Mouse (Mus musculus) kidney, adult 2 months (tissue): Measurements from ENCODE around the gene Gm20738. TPM values are rescaled to one million over a fixed set of nuclear protein-coding genes. Genes with fewer than 3 reads are reported as not detected.
"Not testable (repeated sequence)": the region's sequence is repeated elsewhere in the genome, so short reads cannot be mapped to it uniquely, and the experiment has no call there.

ENCODE experiments used
- DNase-seq: peaks from one replicate; pipeline ENCODE4 v3.0.0; 2021
- H3K27ac ChIP-seq: fragments of 200-500 bp; 2 replicates; pipeline ENCODE4 v1.5.1; 2012; ENCODE audit warnings: low read depth, low read length, control low read depth, inconsistent platforms; ENCODE audit not compliant: insufficient read depth
- H3K27me3 ChIP-seq: fragments of 200-500 bp; replicated peaks from 2 replicates; pipeline ENCODE4 v1.6.1; 2012; ENCODE audit warnings: mild to moderate bottlenecking, moderate library complexity, low read length, inconsistent platforms; ENCODE audit not compliant: control insufficient read depth, insufficient read depth
- H3K36me3 ChIP-seq: fragments of 200-500 bp; 2 replicates; pipeline ENCODE4 v1.6.1; 2012; ENCODE audit warnings: mild to moderate bottlenecking, moderate library complexity, low read length, inconsistent platforms; ENCODE audit not compliant: control insufficient read depth, insufficient read depth
- H3K4me1 ChIP-seq: fragments of 200-500 bp; 2 replicates; pipeline ENCODE4 v1.6.1; 2011; ENCODE audit warnings: low read length; ENCODE audit not compliant: control insufficient read depth, insufficient read depth
- H3K4me3 ChIP-seq: fragments of 200-500 bp; 2 replicates; pipeline ENCODE4 v1.5.1; 2011; ENCODE audit warnings: mild to moderate bottlenecking, low read depth, low read length, control low read depth; ENCODE audit not compliant: insufficient read depth
- WGBS: fragments of 180-500 bp; shearing (Covaris S2); methylation state at CpG from one replicate; pipeline ENCODE4 v1.1.7; 2018; 5-methylcytosine and 5-hydroxymethylcytosine counted together
- polyA plus RNA-seq: library from polyadenylated mRNA; depleted of rRNA; stranded (reverse); fragments of >200 nt; gene quantifications from 2 replicates; pipeline ENCODE4 v1.2.3, GENCODE M21; 2012; rRNA removed

The Gm20738 gene
- polyA plus RNA-seq, result not detected in 2 replicates

GRCm38 (mm10) chrY:37957511-37957910, at the start of gene Gm20738:
TSS of gene Gm20738 (plus strand) at chrY:37957811.
- H3K27ac ChIP-seq, DNase-seq, H3K27me3 ChIP-seq, H3K4me3 ChIP-seq, H3K4me1 ChIP-seq, H3K36me3 ChIP-seq: not testable (repeated sequence)
- 55% methylated on average over 4 of the region's 4 CpGs for WGBS
